Mouse (Mus musculus): ENCODE results near the gene Tmem131l. TPM values are rescaled to one million over a fixed set of nuclear protein-coding genes. Genes with fewer than 3 reads are reported as not detected.
A peak's percentile ranks its signal among the peaks of the same experiment; 100 is the strongest.

The Tmem131l gene
- total RNA-seq, 1 experiment = 31.5 TPM

DNA sequence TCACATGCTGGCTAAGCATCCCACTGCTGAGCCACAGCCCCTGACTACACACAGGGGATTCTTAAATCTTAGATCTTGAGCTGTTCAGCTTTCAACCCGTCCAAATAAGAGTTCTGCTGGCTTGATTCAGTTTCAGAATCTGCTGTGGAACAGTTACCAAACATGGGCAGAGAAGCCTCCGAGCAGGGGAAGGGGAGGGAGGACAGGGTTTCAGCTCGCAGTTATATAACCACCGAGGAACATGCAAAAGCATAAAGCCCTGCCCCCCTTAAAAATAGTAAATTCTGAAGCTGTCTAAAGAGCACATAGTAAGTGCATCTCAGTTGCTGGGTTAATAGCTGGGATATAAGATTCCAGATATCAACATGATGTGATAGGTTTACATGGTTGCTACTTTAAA is 35.5 kb upstream of the Tmem131l start:
- Histone ChIP-seq H3K9me3 (ENCODE audit: control insufficient read depth, insufficient read depth, low read depth, low read length) (no peaks in the 10 kb centered on the region), H3K9ac (ENCODE audit: insufficient read depth, low read depth, low read length, poor library complexity, severe bottlenecking) (no peak overlapping the region), H3K4me1 (ENCODE audit: control insufficient read depth in 2 of 2, insufficient read depth in 2 of 2, low read length in 2 of 2, poor library complexity in 1 of 2) (peaks cover 0 to 2% of the 10 kb centered on the region in 2 experiments; a peak in 1 of 4 replicates), H3K27ac (ENCODE audit: insufficient read depth, low read depth, low read length, poor library complexity, severe bottlenecking) (no peak overlapping the region), H3K36me3 (ENCODE audit: control insufficient read depth, insufficient read depth, low read length, poor library complexity, severe bottlenecking) (0 out of 2 replicates have a peak, but pooled peaks cover 1% of the 10 kb centered on the region), H3K4me3 (ENCODE audit: insufficient read depth in 1 of 2, low read depth in 1 of 2, low read length in 2 of 2, poor library complexity in 1 of 2, severe bottlenecking in 1 of 2) (no peak overlapping the region)
- in situ Hi-C loops (cut with MboI; ENCODE audit: low sequenced_read_pairs in 2 of 2, unreplicated experiment in 2 of 2) = no loop called here
- TF ChIP-seq ZC3H11A (IDR thresholded peaks at IDR 0.05; ENCODE audit: borderline replicate concordance, low read depth, low read length) = no peak
- TF ChIP-seq HCFC1 (IDR thresholded peaks at IDR 0.05; ENCODE audit: borderline replicate concordance, insufficient read depth, low read length) = no peak
- TF ChIP-seq CHD2 (IDR thresholded peaks at IDR 0.05; ENCODE audit: low read depth, low read length) = no peak
- TF ChIP-seq MAFK (IDR thresholded peaks at IDR 0.05; ENCODE audit: insufficient read depth, low read depth, low read length) = no peak
- TF ChIP-seq ZNF384 (IDR thresholded peaks at IDR 0.05; ENCODE audit: low read depth, low read length) = no peak
- DNase-seq (ENCODE audit: low read depth, low spot score) = no peak

DNA sequence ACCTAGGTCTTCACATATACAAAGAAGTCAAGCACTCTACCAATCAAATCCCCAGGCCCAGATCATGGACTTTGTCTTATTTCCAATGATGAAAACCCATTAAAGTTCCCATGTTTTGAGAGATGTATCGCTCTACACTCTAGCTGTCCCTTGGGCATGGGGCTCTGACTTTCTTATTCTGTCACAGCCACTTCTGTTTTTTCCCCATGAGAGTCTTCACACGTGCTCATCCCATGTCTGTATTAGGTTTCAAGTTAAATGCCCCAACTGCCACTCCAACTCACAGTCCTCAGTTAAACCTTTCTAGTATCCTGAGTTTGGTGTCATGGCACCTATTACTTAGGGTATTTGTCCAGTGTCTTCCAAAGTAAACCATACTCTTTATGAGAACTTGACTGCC is 34.8 kb upstream of the Tmem131l start:
- in situ Hi-C loops (cut with MboI; ENCODE audit: low sequenced_read_pairs in 2 of 2, unreplicated experiment in 2 of 2) = no loop called here
- no peak for TF ChIP-seq HCFC1 (IDR thresholded peaks at IDR 0.05; ENCODE audit: borderline replicate concordance, insufficient read depth, low read length)

GRCm38 (mm10) chr3:84071641-84072040 is 31.7 kb upstream of the Tmem131l start:
- in situ Hi-C loops (cut with MboI; ENCODE audit: low sequenced_read_pairs in 2 of 2, unreplicated experiment in 2 of 2) = no loop called here
- Histone ChIP-seq H3K9me3 (ENCODE audit: control insufficient read depth, insufficient read depth, low read depth, low read length) (no peaks in the 10 kb centered on the region), H3K36me3 (ENCODE audit: control insufficient read depth, insufficient read depth, low read length, poor library complexity, severe bottlenecking) (0 out of 2 replicates have a peak, but pooled peaks cover 1% of the 10 kb centered on the region), H3K27ac (ENCODE audit: insufficient read depth, low read depth, low read length, poor library complexity, severe bottlenecking) (no peak overlapping the region), H3K4me1 (ENCODE audit: control insufficient read depth in 2 of 2, insufficient read depth in 2 of 2, low read length in 2 of 2, poor library complexity in 1 of 2) (peaks cover 0 to 2% of the 10 kb centered on the region in 2 experiments; a peak in 1 of 4 replicates), H3K9ac (ENCODE audit: insufficient read depth, low read depth, low read length, poor library complexity, severe bottlenecking) (no peak overlapping the region), H3K4me3 (ENCODE audit: insufficient read depth in 1 of 2, low read depth in 1 of 2, low read length in 2 of 2, poor library complexity in 1 of 2, severe bottlenecking in 1 of 2) (no peak overlapping the region)
- TF ChIP-seq HCFC1 (IDR thresholded peaks at IDR 0.05; ENCODE audit: borderline replicate concordance, insufficient read depth, low read length) = no peak
- no peak for TF ChIP-seq CHD2 (IDR thresholded peaks at IDR 0.05; ENCODE audit: low read depth, low read length)
- TF ChIP-seq MAFK (IDR thresholded peaks at IDR 0.05; ENCODE audit: insufficient read depth, low read depth, low read length) = no peak
- TF ChIP-seq ZNF384 (IDR thresholded peaks at IDR 0.05; ENCODE audit: low read depth, low read length) = no peak
- TF ChIP-seq ZC3H11A (IDR thresholded peaks at IDR 0.05; ENCODE audit: borderline replicate concordance, low read depth, low read length) = no peak
- peak; percentile 9 for DNase-seq (ENCODE audit: low read depth, low spot score)

More for the DNA sequence above, 34.8 kb upstream of the Tmem131l start:
- H3K4me3 ChIP-seq (ENCODE audit: insufficient read depth in 1 of 2, low read depth in 1 of 2, low read length in 2 of 2, poor library complexity in 1 of 2, severe bottlenecking in 1 of 2) = no peak overlapping the region
- no peak for DNase-seq (ENCODE audit: low read depth, low spot score)
- H3K9ac ChIP-seq (ENCODE audit: insufficient read depth, low read depth, low read length, poor library complexity, severe bottlenecking) = no peak overlapping the region
- peaks cover 0 to 2% of the 10 kb centered on the region in 2 experiments; a peak in 1 of 4 replicates for H3K4me1 ChIP-seq (ENCODE audit: control insufficient read depth in 2 of 2, insufficient read depth in 2 of 2, low read length in 2 of 2, poor library complexity in 1 of 2)
- 0 out of 2 replicates have a peak, but pooled peaks cover 1% of the 10 kb centered on the region for H3K36me3 ChIP-seq (ENCODE audit: control insufficient read depth, insufficient read depth, low read length, poor library complexity, severe bottlenecking)
- H3K27ac ChIP-seq (ENCODE audit: insufficient read depth, low read depth, low read length, poor library complexity, severe bottlenecking) = no peak overlapping the region
- H3K9me3 ChIP-seq (ENCODE audit: control insufficient read depth, insufficient read depth, low read depth, low read length) = no peaks in the 10 kb centered on the region

- in situ Hi-C loops (cut with MboI; ENCODE audit: low sequenced_read_pairs in 2 of 2, unreplicated experiment in 2 of 2) = no loop called here
These were observed 30.8 kb upstream of the Tmem131l start for GRCm38 (mm10) chr3:84070811-84071210.

More at GRCm38 (mm10) chr3:84070811-84071210, 30.8 kb upstream of the Tmem131l start:
- Histone ChIP-seq H3K4me3 (ENCODE audit: insufficient read depth in 1 of 2, low read depth in 1 of 2, low read length in 2 of 2, poor library complexity in 1 of 2, severe bottlenecking in 1 of 2) (no peak overlapping the region), H3K4me1 (ENCODE audit: control insufficient read depth in 2 of 2, insufficient read depth in 2 of 2, low read length in 2 of 2, poor library complexity in 1 of 2) (peaks cover 0 to 2% of the 10 kb centered on the region in 2 experiments; a peak in 1 of 4 replicates), H3K36me3 (ENCODE audit: control insufficient read depth, insufficient read depth, low read length, poor library complexity, severe bottlenecking) (no peaks in the 10 kb centered on the region), H3K9me3 (ENCODE audit: control insufficient read depth, insufficient read depth, low read depth, low read length) (no peaks in the 10 kb centered on the region), H3K27ac (ENCODE audit: insufficient read depth, low read depth, low read length, poor library complexity, severe bottlenecking) (no peak overlapping the region), H3K9ac (ENCODE audit: insufficient read depth, low read depth, low read length, poor library complexity, severe bottlenecking) (no peak overlapping the region)
- DNase-seq (ENCODE audit: low read depth, low spot score) = no peak
- no peak for TF ChIP-seq HCFC1 (IDR thresholded peaks at IDR 0.05; ENCODE audit: borderline replicate concordance, insufficient read depth, low read length)
- TF ChIP-seq ZC3H11A (IDR thresholded peaks at IDR 0.05; ENCODE audit: borderline replicate concordance, low read depth, low read length) = no peak
- no peak for TF ChIP-seq MAFK (IDR thresholded peaks at IDR 0.05; ENCODE audit: insufficient read depth, low read depth, low read length)
- no peak for TF ChIP-seq ZNF384 (IDR thresholded peaks at IDR 0.05; ENCODE audit: low read depth, low read length)
- no peak for TF ChIP-seq CHD2 (IDR thresholded peaks at IDR 0.05; ENCODE audit: low read depth, low read length)

Measured in ES-E14 (cell line).